Mouse (Mus musculus) cortical plate, adult 2 months (tissue): ENCODE measurements around the gene Msi1. TPM values are rescaled to one million over a fixed set of nuclear protein-coding genes. Genes with fewer than 3 reads are reported as not detected.

ENCODE experiments used
- H3K27ac ChIP-seq: fragments of 200-500 bp; 2 replicates; pipeline ENCODE4 v1.5.1; 2012; ENCODE audit warnings: low read length, control low read depth, inconsistent platforms; ENCODE audit not compliant: insufficient read depth
- H3K4me1 ChIP-seq: fragments of 200-500 bp; 2 replicates; pipeline ENCODE4 v1.6.1; 2011; ENCODE audit warnings: low read length; ENCODE audit not compliant: control insufficient read depth, insufficient read depth
- H3K4me3 ChIP-seq: fragments of 200-500 bp; 2 replicates; pipeline ENCODE4 v1.5.1; 2011; ENCODE audit warnings: mild to moderate bottlenecking, low read length, control low read depth; ENCODE audit not compliant: insufficient read depth
- CTCF ChIP-seq: fragments of 200-500 bp; IDR thresholded peaks from 2 replicates; pipeline ENCODE4 v1.5.1; 2011; ENCODE audit warnings: mild to moderate bottlenecking, control low read depth, low read length; ENCODE audit not compliant: insufficient read depth; ENCODE audit errors: extremely low read depth
- POLR2A ChIP-seq: fragments of 200-500 bp; IDR thresholded peaks from 2 replicates; pipeline ENCODE4 v1.6.1; 2011; ENCODE audit warnings: mild to moderate bottlenecking, low read length, control low read depth; ENCODE audit not compliant: insufficient read depth; ENCODE audit errors: extremely low read depth
- polyA plus RNA-seq: library from polyadenylated mRNA; depleted of rRNA; stranded (reverse); fragments of >200 nt; gene quantifications from 2 replicates; pipeline ENCODE4 v1.2.3, GENCODE M21; 2012

The Msi1 gene
- polyA plus RNA-seq, 1 experiment, result 44.3 TPM

DNA sequence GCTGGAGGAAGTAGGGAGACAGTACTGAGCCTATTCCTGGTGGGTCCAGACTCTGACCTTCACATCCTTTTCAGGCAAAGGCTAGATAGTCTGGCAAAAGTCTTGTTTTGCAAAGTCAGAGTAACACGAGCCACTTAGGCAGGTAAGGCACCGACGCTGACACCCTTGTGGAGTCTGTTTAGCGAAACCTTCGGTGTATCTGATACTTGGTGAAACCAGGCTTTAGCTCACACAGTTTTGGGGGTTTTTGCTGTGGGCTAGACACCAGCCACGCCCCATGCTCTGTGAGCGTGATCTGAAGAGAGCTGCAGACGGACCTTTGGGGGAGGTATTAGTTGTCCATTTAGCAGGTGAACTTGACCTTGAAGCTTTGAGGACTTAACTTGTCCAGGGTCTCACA, 3.8 kb downstream of the Msi1 start:
- Histone ChIP-seq H3K4me1 (peaks cover 6% of the 10 kb centered on the region), H3K27ac (no peak overlapping the region)

GRCm38 (mm10) chr5:115434280-115434852, 5.0 kb downstream of the Msi1 start:
- H3K27ac ChIP-seq, result no peak overlapping the region
- H3K4me1 ChIP-seq, result peaks cover 6% of the 10 kb centered on the region
- no peak overlapping the region for H3K4me3 ChIP-seq
- TF ChIP-seq POLR2A (no peak), CTCF (no peak)

More for the DNA sequence above, 3.8 kb downstream of the Msi1 start:
- H3K4me3 ChIP-seq, result no peak overlapping the region
- no peak for TF ChIP-seq CTCF
- no peak for TF ChIP-seq POLR2A

DNA sequence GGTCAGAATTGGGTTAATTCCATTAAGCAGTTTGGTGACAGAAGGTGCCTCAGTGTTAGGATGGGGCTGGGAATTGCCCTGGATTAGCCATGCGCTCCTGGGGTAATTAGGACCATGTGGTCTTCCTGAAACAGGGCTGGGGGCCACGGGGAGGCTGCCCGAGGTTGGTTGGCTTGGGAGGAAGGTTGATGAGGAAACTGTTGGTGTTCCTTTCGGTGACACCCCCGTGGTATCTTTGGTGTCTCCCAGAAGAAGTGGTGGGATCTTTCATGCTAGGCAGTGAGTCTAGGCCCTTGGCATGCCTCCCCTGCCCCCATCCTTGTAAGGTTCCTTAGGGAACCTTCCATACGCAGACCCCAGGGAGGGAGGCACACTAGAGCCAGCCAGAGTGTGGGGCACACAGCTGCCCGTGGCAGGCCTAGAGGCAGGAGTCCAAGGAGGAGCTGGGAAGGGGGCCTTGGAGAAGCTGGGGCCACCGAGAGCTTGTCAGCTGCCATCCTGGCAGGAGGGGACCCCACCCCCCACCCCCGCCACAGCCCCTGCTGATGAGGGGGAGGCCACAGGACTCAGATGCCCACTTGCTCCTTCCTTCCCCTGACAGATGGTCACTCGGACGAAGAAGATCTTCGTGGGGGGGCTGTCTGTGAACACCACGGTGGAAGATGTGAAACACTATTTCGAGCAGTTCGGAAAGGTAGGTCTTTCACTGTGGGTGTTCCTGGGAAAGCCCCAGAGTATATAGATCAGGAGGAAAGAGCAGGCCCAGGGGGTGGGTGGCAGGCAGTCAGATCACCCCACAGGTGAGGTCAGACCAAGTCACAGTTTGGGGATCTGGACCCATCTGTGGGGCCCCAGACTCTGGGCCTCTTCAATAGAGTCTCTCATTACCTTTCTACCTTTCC, 5.7 kb downstream of the Msi1 start:
- no peak for TF ChIP-seq CTCF
- no peak overlapping the region for H3K4me3 ChIP-seq
- H3K27ac ChIP-seq, result peak overlapping the region; percentile 99; the same call in 1 of the 2 replicates
- peaks cover 6% of the 10 kb centered on the region for H3K4me1 ChIP-seq

DNA sequence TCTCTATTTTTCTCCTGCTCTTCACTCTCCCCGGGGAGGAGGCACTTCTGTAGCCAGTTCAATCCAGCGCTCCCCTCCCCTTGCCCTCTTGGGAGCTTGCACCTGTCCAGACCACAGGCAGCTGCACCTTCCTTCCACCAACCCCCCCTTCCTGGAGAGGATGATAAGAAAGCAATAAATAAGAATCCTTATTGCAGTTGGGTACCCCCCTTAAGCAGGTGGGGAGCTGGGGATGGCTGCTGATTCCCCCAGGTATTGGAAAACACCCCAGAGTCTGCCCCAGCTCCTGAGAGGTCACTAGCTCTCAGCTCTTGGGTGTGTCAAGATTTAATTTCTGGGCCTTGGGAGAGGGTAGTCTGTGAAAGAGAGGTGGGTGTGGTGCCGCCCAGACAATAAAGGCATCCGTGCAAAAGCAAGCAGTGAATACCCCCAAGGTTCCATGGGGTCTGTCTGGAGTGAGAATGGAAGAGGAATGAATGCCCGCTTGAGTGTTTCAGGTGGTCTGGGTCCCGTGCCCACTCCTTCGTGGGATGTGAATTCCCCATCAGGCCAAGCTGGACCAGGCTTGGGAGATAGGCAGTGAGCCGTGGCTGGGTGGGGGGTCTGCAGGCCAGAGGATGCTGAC, 6.5 kb downstream of the Msi1 start:
- TF ChIP-seq POLR2A (no peak), CTCF (no peak)
- peak overlapping the region; percentile 25 for H3K4me3 ChIP-seq
- H3K4me1 ChIP-seq, result peaks cover 6% of the 10 kb centered on the region
- H3K27ac ChIP-seq, result peak overlapping the region; percentile 99

DNA sequence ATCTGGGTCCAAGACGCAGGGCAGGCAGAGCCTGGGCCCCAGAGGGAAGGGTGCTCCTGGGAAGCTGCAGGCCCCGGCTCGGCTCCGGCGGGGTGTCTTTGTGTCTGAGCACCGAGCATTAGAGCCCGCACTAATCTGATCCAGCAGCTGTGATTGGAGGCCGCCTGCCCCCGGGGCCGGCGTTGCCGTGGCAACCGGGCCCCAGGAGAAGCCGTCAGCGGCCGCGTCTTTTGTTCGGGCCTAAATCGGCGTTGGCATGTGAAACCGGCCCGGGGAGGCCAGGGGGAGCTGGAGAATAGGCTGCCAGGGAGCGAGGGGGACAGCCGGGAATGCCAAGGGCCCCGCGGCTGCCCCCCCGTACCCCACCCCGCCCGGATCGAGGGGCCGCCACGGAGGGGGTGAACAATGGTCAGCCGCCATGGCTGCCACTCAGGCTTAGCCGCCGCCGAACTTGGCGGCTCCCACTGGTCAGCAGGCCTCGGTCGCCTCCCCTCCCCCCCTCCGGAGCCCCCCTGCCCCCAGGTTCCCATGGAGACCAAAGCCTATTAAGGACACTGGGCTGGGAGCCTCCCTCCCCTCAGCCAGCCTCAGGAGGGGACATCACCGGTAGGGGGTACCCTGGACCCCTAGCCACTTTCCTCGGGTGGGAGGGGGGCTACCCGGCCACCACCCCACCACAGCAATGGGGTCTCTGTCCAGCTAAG, 7.2 kb downstream of the Msi1 start:
- peak overlapping the region; percentile 99 for H3K27ac ChIP-seq
- peak overlapping the region; percentile 25 for H3K4me3 ChIP-seq
- peaks cover 6% of the 10 kb centered on the region for H3K4me1 ChIP-seq
- TF ChIP-seq CTCF (no peak), POLR2A (peak; percentile 67)

DNA sequence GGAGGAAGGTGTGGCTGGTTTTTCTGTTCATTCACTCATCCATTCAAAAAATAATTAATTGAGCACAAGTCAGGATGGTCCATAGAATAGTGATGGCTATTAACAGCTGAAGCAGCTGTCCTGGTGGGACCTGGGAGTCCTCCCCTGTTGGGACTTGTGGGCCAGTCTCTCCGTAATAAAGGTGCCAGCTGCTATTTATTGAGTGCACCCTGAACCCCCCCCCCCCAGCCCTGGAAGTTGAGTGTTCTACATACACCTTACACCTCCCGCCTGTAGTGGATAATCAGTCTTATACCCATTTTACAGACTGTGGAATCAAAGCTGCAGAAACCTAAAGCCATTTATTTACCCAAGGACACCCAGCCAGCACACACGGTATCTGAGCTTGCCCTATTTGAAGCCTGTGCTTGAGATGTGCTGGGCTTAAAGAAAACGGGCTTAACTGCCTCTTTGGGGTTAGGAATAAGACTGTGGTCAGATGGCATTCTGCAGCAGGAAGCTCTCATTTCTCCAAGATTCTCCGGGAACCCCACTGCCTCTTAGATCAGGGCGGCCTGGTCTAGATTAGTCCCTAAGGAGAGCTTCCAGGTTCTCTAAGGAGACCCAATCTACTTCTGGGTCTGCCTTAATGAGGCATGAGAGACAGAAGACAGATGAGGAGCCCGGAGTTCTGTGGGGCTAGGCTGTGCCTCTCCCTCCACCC, 8.0 kb downstream of the Msi1 start:
- Histone ChIP-seq H3K4me1 (peaks cover 6% of the 10 kb centered on the region), H3K27ac (no peak overlapping the region), H3K4me3 (no peak overlapping the region)
- TF ChIP-seq CTCF, result no peak
- no peak for TF ChIP-seq POLR2A

- Histone ChIP-seq H3K4me3 (no peak overlapping the region), H3K27ac (peak overlapping the region; percentile 80), H3K4me1 (peaks cover 6% of the 10 kb centered on the region)
- TF ChIP-seq POLR2A, result no peak
- no peak for TF ChIP-seq CTCF
Observed at GRCm38 (mm10) chr5:115437945-115438315, 8.5 kb downstream of the Msi1 start.

- TF ChIP-seq CTCF (no peak), POLR2A (no peak)
- peaks cover 6% of the 10 kb centered on the region for H3K4me1 ChIP-seq
- no peak overlapping the region for H3K27ac ChIP-seq
- no peak overlapping the region for H3K4me3 ChIP-seq
Observed at GRCm38 (mm10) chr5:115438667-115439066, 9.3 kb downstream of the Msi1 start.
